Mouse (Mus musculus): ENCODE data around the gene Brd3.

- TF ChIP-seq POLR2A (IDR thresholded peaks at IDR 0.05; ENCODE audit: borderline replicate concordance, control insufficient read depth, low read depth, low read length): no peak
- no peak for TF ChIP-seq CTCF (IDR thresholded peaks at IDR 0.05; ENCODE audit: control insufficient read depth, insufficient read depth, low read length)
These were observed at the start of gene Brd3 for GRCm38 (mm10) chr2:27507562-27507961.
